Comparison of ENCODE assay signal across 13 mouse cellular contexts in genomic region chr19:32118496-32118895, GRCm38 (mm10).
"Had no signal": no experiment of that assay in that cellular context is flagged by ENCODE, and none has a peak within 500 bp of the region (broad histone marks: within the 10 kb centered on the region; RNA-seq: fewer than 3 reads in every experiment).

No protein-coding gene starts in this region.

- ATAC-seq: hindbrain, postnatal 0 days; intestine, embryonic 16.5 days had no signal

- DNase-seq: gastrocnemius, postnatal 14 days; gastrocnemius, postnatal 36 days; heart, adult 2 months; heart, postnatal 14 days; heart, postnatal 36 days; kidney, adult 11 months; kidney, adult 2 months; kidney, adult 9 months; kidney, postnatal 25 days; kidney, postnatal 4 days; liver had no signal
